Mouse (Mus musculus) lung, adult 10 weeks (tissue): ENCODE data around the gene Hcar1. TPM values are rescaled to one million over a fixed set of nuclear protein-coding genes. Genes with fewer than 3 reads are reported as not detected.

Source experiments
- polyA plus RNA-seq: library from polyadenylated mRNA; stranded (reverse); fragments of 350-450 nt; fragmentation: Illumina TruSeq; extraction: RNeasy Lipid Tissue Mini Kit (QIAGEN cat#74804); gene quantifications from one replicate; pipeline ENCODE4 v1.2.3, GENCODE M21; 2014; ENCODE audit warnings: low read depth, low replicate concordance; ENCODE audit not compliant: insufficient read depth

Hcar1 gene
- 1.1 TPM for polyA plus RNA-seq

DNA sequence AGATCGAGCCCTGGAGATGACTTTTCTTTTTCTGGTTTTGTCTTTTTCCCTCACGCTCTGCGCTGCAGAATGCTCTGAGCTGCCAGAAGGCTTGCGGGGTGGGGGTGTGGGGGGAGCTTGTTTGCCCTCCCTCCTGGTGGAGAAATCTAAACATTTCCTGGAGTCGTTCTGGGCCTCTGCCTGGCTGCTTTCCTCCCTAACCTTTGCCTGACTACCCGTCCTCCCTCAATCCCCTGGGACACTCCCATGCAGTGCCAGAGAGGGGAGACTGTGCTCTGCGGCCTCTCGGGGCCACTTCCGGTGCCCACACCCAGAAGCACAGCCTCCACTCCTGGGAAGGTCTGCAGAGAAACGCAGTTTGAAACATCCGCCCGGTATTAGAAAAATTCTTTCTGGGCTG is at the start of gene Hcar1:
TSS of gene Hcar1 (minus strand) at position 93 of the 400 bp plus-strand sequence.

DNA sequence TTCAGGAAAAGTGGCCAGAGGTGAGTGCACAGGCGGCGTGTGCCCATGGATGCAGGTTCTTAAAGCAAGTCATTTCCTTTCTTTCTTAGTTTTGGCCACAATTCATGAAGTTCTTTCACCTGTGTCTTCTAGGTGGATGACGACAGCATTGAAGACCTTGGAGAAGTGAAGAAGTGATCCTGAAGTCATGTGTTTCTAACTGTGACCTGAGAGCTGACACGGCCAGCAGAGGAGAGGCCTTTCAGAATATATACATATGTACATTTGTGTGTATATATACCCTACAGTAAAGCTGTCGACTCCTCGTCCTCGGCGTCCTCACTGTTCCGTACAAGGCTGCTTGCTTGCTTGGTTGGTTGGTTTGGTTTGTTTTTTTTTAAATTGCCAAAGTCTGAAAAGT is 47.3 kb upstream of the Hcar1 start, which contains the start of gene Gm43518:
TSS of gene Gm43518 (plus strand) at position 301 of the 400 bp plus-strand sequence.

DNA sequence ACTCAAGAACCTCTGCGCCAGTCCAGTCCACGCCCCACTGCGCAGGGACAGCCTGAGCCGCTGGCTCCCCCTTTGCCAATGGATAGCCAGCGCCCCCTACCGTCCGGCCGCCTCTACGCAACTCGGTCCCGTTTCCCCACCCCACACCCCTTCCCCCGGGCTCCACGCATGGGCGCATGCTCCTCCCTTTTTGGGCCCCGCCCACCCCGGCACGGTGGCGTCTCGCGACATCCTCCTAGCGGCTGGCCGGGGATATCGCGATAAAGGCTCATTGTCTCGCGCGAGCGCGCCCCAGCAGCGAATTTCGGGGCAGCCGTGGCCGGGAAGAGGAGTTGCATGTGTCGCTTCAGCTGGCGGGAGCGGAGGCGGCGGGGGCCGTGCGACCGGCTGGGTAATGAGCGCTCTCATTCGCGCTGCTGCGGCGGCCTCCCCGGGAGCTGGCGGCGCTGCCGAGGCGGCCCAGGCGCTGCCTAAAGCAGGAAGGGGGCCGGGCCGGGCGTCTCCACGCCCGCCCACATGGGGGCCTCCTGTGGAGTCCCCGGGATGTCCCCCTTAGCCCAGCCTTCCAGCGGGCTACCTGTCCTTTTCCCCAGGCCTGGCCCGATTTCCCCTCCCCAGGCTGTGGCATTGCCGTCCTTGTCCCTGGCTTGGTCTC is 27.3 kb upstream of the Hcar1 start, which contains the start of gene Denr:
TSS of gene Denr (plus strand) at position 200 of the 655 bp plus-strand sequence.

DNA sequence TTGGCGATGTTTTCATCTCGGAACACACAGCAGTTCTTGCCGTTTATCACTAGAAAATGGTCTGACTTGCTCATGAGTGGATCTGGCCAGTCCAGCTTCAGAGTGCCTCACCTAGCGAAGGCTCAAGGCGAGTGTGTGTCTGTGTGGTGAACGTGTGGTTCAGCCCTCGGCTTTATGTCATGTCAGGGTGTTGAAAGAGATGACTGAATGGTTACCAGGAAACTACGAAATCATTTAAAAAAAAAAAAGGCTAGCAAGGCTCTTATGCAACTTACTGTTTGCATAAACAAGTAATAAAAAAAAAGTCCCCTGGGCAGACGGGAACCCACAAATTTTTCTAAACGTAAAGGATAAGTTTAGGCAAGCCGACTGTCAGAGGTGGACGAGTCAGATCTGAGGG is 14.5 kb downstream of the Hcar1 start, which contains the start of gene Hcar2:
TSS of gene Hcar2 (minus strand) at position 135 of the 400 bp plus-strand sequence.

Other genes with a start within 250 kb of the Hcar1 start
- 45.8 TPM for gene Clip1, start 195.4 kb downstream of the Hcar1 start, polyA plus RNA-seq
- gene Zcchc8, start 158.9 kb downstream of the Hcar1 start, polyA plus RNA-seq: 23.2 TPM
- gene Rsrc2, start 130.6 kb downstream of the Hcar1 start, polyA plus RNA-seq: 55.2 TPM
- 0.74 TPM for gene Kntc1, start 130.3 kb downstream of the Hcar1 start, polyA plus RNA-seq
- gene Hcar2, start 14.5 kb downstream of the Hcar1 start, polyA plus RNA-seq: 3.6 TPM
- 37.4 TPM for gene Denr, start 27.2 kb upstream of the Hcar1 start, polyA plus RNA-seq
- not detected for gene Gm43518, start 47.4 kb upstream of the Hcar1 start, polyA plus RNA-seq
- 1.8 TPM for gene Ccdc62, start 50.7 kb upstream of the Hcar1 start, polyA plus RNA-seq
- 14.2 TPM for gene Hip1r, start 93.6 kb upstream of the Hcar1 start, polyA plus RNA-seq
- gene Vps37b, start 152.2 kb upstream of the Hcar1 start, polyA plus RNA-seq: 14.6 TPM
- 3.2 TPM for gene Abcb9, start 215.8 kb upstream of the Hcar1 start, polyA plus RNA-seq
- 23.3 TPM for gene Ogfod2, start 232.3 kb upstream of the Hcar1 start, polyA plus RNA-seq
- 48.1 TPM for gene Arl6ip4, start 236.1 kb upstream of the Hcar1 start, polyA plus RNA-seq